Mouse (Mus musculus) cerebellum, adult 2 months (tissue): ENCODE data around the gene Zfp746. TPM values are rescaled to one million over a fixed set of nuclear protein-coding genes. Genes with fewer than 3 reads are reported as not detected.

ENCODE experiments used
- DNase-seq, 2 experiments: peaks; one replicate each; pipeline ENCODE4 v3.0.0; 2021
- H3K27ac ChIP-seq: fragments of 200-500 bp; 2 replicates; pipeline ENCODE4 v1.5.1; 2012; ENCODE audit warnings: low read length, control low read depth, inconsistent platforms; ENCODE audit not compliant: insufficient read depth
- H3K27me3 ChIP-seq: fragments of 200-500 bp; 2 replicates; pipeline ENCODE4 v1.6.1; 2012; ENCODE audit warnings: inconsistent platforms, mild to moderate bottlenecking, low read length, moderate library complexity; ENCODE audit not compliant: control insufficient read depth, insufficient read depth
- H3K4me1 ChIP-seq: fragments of 200-500 bp; 2 replicates; pipeline ENCODE4 v1.6.1; 2011; ENCODE audit warnings: low read length; ENCODE audit not compliant: control insufficient read depth, insufficient read depth
- H3K4me3 ChIP-seq: fragments of 200-500 bp; replicated peaks from 2 replicates; pipeline ENCODE3; 2011; ENCODE audit warnings: mild to moderate bottlenecking, low read depth, low read length, control low read depth; ENCODE audit not compliant: insufficient read depth
- CTCF ChIP-seq: fragments of 200-500 bp; IDR thresholded peaks from 2 replicates; pipeline ENCODE4 v1.5.1; 2011; ENCODE audit warnings: low read depth, mild to moderate bottlenecking, control low read depth, low read length, moderate library complexity, borderline replicate concordance; ENCODE audit not compliant: insufficient read depth
- POLR2A ChIP-seq: fragments of 200-500 bp; IDR thresholded peaks from 2 replicates; pipeline ENCODE4 v1.6.1; 2011; ENCODE audit warnings: low read length, control low read depth, borderline replicate concordance; ENCODE audit not compliant: insufficient read depth
- WGBS: fragments of 180-500 bp; shearing (Covaris S2); methylation state at CpG from one replicate; pipeline ENCODE4 v1.1.7; 2018; 5-methylcytosine and 5-hydroxymethylcytosine counted together
- polyA plus RNA-seq: library from polyadenylated mRNA; depleted of rRNA; stranded (reverse); fragments of >200 nt; gene quantifications from 2 replicates; pipeline ENCODE4 v1.2.3, GENCODE M21; 2012

Zfp746 gene
- polyA plus RNA-seq, 1 experiment = 32.2 TPM

- H3K27me3 ChIP-seq = no peaks in the 10 kb centered on the region
- 93% methylated on average over 5 of the region's 5 CpGs for WGBS
- peaks cover 13% of the 10 kb centered on the region for H3K4me1 ChIP-seq
- no peak overlapping the region for H3K27ac ChIP-seq
- DNase-seq = no peak
- H3K4me3 ChIP-seq = no peak overlapping the region
- TF ChIP-seq CTCF (no peak), POLR2A (no peak)
Observed at GRCm38 (mm10) chr6:48081021-48081420, 5.4 kb downstream of the Zfp746 start.

- Histone ChIP-seq H3K27ac (no peak overlapping the region), H3K27me3 (no peaks in the 10 kb centered on the region), H3K4me3 (no peak overlapping the region), H3K4me1 (no peaks in the 10 kb centered on the region)
- TF ChIP-seq POLR2A = no peak
- TF ChIP-seq CTCF = no peak
- no peak for DNase-seq
- WGBS = 74% methylated on average over 5 of the region's 5 CpGs
Observed at GRCm38 (mm10) chr6:48073316-48073715, 13.1 kb downstream of the Zfp746 start.

GRCm38 (mm10) chr6:48067492-48067891 lies 18.9 kb downstream of the Zfp746 start:
- no peak for TF ChIP-seq CTCF
- TF ChIP-seq POLR2A = no peak
- Histone ChIP-seq H3K4me3 (no peak overlapping the region), H3K27me3 (no peaks in the 10 kb centered on the region), H3K27ac (no peak overlapping the region), H3K4me1 (peaks cover 24% of the 10 kb centered on the region)
- DNase-seq = no peak
- 98% methylated on average over 3 of the region's 3 CpGs for WGBS

- Histone ChIP-seq H3K4me1 (peaks cover 29% of the 10 kb centered on the region), H3K27ac (no peak overlapping the region), H3K27me3 (no peaks in the 10 kb centered on the region), H3K4me3 (no peak overlapping the region)
- no peak for DNase-seq
- no peak for TF ChIP-seq CTCF
- WGBS = 88% methylated on average over 6 of the region's 6 CpGs
Observed at GRCm38 (mm10) chr6:48065587-48066075, 20.8 kb downstream of the Zfp746 start.

- H3K27me3 ChIP-seq = no peaks in the 10 kb centered on the region
- 84% methylated on average over 14 of the region's 14 CpGs for WGBS
- H3K27ac ChIP-seq = no peak overlapping the region
- TF ChIP-seq CTCF = no peak
- TF ChIP-seq POLR2A = no peak
- DNase-seq = no peak
- H3K4me3 ChIP-seq = no peak overlapping the region
- H3K4me1 ChIP-seq = peaks cover 36% of the 10 kb centered on the region
Observed at GRCm38 (mm10) chr6:48064451-48064850, 21.9 kb downstream of the Zfp746 start.

- Histone ChIP-seq H3K27me3 (no peaks in the 10 kb centered on the region), H3K4me3 (no peak overlapping the region), H3K27ac (no peak overlapping the region), H3K4me1 (peaks cover 38% of the 10 kb centered on the region)
- no peak for DNase-seq
- 95% methylated on average over 28 of the region's 28 CpGs for WGBS
- TF ChIP-seq CTCF = no peak
- no peak for TF ChIP-seq POLR2A
Observed at GRCm38 (mm10) chr6:48063940-48064339, 22.5 kb downstream of the Zfp746 start.

- TF ChIP-seq POLR2A (no peak), CTCF (no peak)
- DNase-seq = peak in 1 of 2 experiments; percentile 20
- Histone ChIP-seq H3K4me3 (no peak overlapping the region), H3K4me1 (peaks cover 48% of the 10 kb centered on the region), H3K27ac (peak overlapping the region; percentile 50; the same call in 1 of the 2 replicates), H3K27me3 (no peaks in the 10 kb centered on the region)
- 79% methylated on average over 1 of the region's 1 CpGs for WGBS
Observed at GRCm38 (mm10) chr6:48060895-48061294, 25.5 kb downstream of the Zfp746 start.

- Histone ChIP-seq H3K27ac (peak overlapping the region; percentile 50; the same call in 1 of the 2 replicates), H3K27me3 (no peaks in the 10 kb centered on the region), H3K4me3 (no peak overlapping the region), H3K4me1 (peaks cover 46% of the 10 kb centered on the region)
- 21% methylated on average over 2 of the region's 2 CpGs for WGBS
- TF ChIP-seq CTCF (no peak), POLR2A (0 out of 2 replicates have a peak, but pooled peaks have one; percentile 26)
- peak; percentile 83 to 93 for DNase-seq
Observed at GRCm38 (mm10) chr6:48060421-48060820, 26.0 kb downstream of the Zfp746 start.

GRCm38 (mm10) chr6:48052136-48052535 lies 34.3 kb downstream of the Zfp746 start:
- Histone ChIP-seq H3K4me3 (no peak overlapping the region), H3K4me1 (peaks cover 2% of the 10 kb centered on the region; the same call in 1 of the 2 replicates), H3K27ac (no peak overlapping the region), H3K27me3 (no peaks in the 10 kb centered on the region)
- DNase-seq = no peak
- TF ChIP-seq CTCF (no peak), POLR2A (no peak)
- 71% methylated on average over 6 of the region's 6 CpGs for WGBS
